Mouse (Mus musculus): Measurements from ENCODE around the gene Cpne6.

GRCm38 (mm10) chr14:55475654-55476053 is 34.6 kb upstream of the Cpne6 start:
- TF ChIP-seq CTCF (IDR thresholded peaks at IDR 0.05; ENCODE audit: control insufficient read depth, insufficient read depth, low read length) = no peak
- no peak for TF ChIP-seq POLR2A (IDR thresholded peaks at IDR 0.05; ENCODE audit: borderline replicate concordance, control insufficient read depth, low read depth, low read length)

All from bone marrow, adult 2 months (tissue).